Mouse (Mus musculus): ENCODE results near the gene Arhgap25.
"Not testable (repeated sequence)": the region's sequence is repeated elsewhere in the genome, so short reads cannot be mapped to it uniquely, and the experiment has no call there.

Arhgap25 gene

GRCm38 (mm10) chr6:87532953-87533710 is at the start of gene Arhgap25:
TSS of gene Arhgap25 (minus strand) at chr6:87533259.
- peak; percentile 13 to 30 for DNase-seq (ENCODE audit: inconsistent age in 2 of 2, low spot score in 1 of 2)

- peak; percentile 23 to 34 for DNase-seq (ENCODE audit: inconsistent age in 2 of 2, low spot score in 1 of 2)
Measured at GRCm38 (mm10) chr6:87582456-87582855, 49.4 kb upstream of the Arhgap25 start.

DNA sequence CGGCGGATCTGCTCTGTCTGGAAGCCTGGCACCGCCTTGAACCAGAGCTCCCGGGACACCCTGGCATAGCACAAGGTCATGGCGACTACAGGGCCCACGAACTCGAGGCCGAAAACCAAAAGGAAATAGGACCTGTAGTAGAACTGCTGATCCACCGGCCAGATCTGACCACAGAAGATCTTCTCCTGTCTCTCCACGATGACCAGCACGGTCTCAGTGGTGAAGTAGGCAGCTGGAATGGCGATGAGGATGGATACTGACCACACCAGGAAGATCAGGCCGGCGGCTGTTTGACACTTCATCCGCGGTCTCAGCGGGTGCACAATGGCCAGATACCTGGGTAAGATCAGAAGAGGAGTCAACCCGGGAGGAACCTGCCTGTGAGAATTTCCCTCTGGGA is 48.5 kb upstream of the Arhgap25 start:
- no peak for DNase-seq (ENCODE audit: inconsistent age in 2 of 2, low spot score in 1 of 2)

DNA sequence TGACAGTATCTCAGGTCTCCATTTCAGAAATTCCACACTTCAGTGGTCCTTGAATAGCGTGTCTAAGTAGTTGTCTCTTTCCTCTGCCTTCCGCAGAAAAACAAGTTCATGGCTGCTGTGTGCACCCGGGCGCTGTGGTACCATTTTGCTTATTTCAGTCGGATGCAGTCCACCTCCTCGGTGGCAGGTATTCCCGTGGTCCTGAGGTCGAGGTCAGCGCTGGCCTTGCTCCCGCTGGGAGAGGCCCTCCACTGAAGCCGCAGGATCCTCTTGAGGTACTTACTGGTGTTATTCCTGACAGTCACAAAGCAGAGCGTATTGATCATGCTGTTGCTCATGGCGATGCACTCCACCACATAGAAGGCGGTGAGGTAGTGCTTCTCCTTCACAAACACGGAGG is 48.0 kb upstream of the Arhgap25 start:
- no peak for DNase-seq (ENCODE audit: inconsistent age in 2 of 2, low spot score in 1 of 2)

- no peak for DNase-seq (ENCODE audit: inconsistent age in 2 of 2, low spot score in 1 of 2)
Measured at GRCm38 (mm10) chr6:87578247-87578646, 45.2 kb upstream of the Arhgap25 start.

- no peak for DNase-seq (ENCODE audit: inconsistent age in 2 of 2, low spot score in 1 of 2)
Measured at GRCm38 (mm10) chr6:87576648-87577330, 43.7 kb upstream of the Arhgap25 start.

- not testable (repeated sequence) for DNase-seq (ENCODE audit: inconsistent age in 2 of 2, low spot score in 1 of 2)
Measured at GRCm38 (mm10) chr6:87571863-87572262, 38.8 kb upstream of the Arhgap25 start.

DNA sequence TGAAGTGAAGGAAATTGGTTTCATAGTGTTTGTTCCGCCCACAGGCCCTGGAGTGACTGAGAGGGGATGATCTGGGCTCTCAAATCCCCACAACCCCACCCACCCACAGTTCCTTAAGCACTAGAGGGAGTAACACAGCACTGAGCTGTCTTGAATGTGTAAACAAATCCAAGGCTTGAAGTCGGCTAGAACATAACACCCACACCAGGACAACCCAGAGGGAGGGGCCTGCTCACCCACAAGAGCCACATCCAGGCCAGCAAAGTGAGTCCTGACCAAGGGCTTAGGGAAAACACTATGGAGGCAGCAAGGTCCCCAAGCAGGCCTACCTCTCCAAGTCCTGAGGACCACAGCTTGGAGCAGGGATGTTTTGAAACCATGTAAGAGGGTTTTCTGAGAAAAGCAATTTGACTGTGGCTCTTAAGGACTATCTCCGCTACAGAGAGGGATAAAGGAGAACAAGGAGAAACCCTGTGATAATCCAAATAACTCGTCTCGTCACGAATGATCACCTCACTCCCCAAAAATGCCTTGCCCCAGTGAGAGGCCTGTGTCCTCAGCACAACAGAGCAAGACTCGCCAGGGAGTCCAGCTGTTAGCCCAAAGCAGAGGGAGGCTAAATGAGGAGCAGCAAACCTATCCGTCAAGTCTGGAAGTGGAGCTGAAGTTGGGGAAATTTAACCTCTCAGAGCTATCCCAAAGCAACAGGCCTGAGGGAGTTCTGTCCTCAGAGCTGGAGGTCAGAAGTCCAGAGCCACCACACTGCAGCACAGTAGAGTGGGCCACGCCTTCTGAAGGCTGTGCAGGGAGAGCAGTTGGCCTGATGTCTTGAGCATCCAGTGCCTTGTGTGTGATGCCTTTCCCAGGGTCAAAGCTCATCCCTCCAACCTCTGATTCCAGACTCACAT is 34.9 kb upstream of the Arhgap25 start:
- DNase-seq (ENCODE audit: inconsistent age in 2 of 2, low spot score in 1 of 2) = peak in 1 of 2 experiments; percentile 13

GRCm38 (mm10) chr6:87565166-87565565 is 32.1 kb upstream of the Arhgap25 start:
- no peak for DNase-seq (ENCODE audit: inconsistent age in 2 of 2, low spot score in 1 of 2)

DNA sequence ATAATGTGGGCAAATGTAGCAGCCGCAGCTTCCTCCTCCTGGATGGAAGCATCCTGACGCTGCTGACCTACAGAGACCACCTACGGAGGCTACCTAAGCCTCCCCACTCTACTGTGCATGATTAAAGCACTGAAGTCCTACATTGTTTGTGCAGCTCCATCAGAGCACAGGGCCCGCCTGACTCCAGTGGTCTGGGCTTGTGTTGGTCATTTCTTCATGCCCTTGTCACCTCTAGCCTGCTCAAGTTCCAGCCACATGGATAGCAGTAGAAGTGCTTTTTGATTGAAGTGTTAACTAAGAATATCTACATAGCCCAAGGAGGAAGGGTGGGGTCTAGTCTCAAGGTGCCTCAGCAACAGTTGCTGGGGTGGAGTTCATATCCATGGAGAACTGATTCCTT is 31.3 kb upstream of the Arhgap25 start:
- no peak for DNase-seq (ENCODE audit: inconsistent age in 2 of 2, low spot score in 1 of 2)

DNA sequence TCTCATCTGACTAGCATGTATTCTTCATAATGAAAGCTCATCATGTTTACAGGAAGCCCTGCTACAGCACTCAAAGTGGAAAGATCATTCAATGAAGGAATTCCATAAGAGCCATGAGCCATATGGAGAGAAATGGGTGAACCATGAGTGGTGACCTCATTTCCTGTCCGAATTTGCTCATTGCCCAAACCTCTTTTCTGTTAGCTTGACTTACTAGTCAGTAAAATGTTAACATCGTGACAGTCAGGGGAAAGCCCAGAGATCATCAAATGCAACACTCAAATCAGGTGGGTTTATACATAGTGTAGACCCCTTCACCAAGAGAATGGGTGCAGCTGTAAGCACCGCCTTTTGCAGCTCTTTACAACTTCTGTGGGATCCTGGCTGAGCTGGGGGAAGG is 20.7 kb upstream of the Arhgap25 start:
- no peak for DNase-seq (ENCODE audit: inconsistent age in 2 of 2, low spot score in 1 of 2)

DNA sequence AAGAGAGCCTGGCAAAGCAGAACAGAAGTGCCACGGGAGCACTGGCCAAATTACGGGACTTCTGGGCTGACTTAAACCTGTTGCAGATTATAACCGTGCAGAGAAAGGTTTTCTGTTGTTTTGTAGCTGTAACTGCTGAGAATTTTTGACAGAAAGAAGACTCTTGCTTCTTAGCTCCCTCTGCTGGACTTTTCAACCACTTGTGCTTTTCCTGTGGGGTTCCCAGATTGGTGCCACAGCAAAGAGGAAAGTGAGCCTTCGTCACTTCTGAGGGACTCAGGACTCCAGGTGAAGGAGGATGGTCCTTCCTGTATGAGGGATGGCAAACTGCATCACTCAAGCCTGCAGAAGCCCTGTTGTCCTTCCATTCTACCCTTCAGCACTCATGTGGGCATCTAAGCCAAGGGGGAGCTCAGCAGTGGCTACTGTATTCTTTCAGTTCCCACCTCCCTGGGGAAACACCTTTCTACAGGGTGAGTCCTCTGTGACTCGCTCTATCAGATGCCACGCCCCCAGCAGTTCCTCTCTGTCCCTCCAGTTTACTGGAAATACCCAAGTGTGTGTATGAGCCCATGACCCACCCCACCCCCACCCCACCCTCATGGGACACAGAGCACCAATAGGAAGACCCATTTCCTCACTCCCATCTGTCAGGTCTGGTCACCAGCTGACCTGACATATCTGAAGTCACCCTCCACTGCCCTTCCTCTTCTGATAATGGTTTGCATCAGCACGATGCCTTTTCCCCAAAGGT is 19.2 kb upstream of the Arhgap25 start:
- DNase-seq (ENCODE audit: inconsistent age in 2 of 2, low spot score in 1 of 2) = peak in 1 of 2 experiments; percentile 54

GRCm38 (mm10) chr6:87547836-87548235 is 14.8 kb upstream of the Arhgap25 start:
- no peak for DNase-seq (ENCODE audit: inconsistent age in 2 of 2, low spot score in 1 of 2)

DNA sequence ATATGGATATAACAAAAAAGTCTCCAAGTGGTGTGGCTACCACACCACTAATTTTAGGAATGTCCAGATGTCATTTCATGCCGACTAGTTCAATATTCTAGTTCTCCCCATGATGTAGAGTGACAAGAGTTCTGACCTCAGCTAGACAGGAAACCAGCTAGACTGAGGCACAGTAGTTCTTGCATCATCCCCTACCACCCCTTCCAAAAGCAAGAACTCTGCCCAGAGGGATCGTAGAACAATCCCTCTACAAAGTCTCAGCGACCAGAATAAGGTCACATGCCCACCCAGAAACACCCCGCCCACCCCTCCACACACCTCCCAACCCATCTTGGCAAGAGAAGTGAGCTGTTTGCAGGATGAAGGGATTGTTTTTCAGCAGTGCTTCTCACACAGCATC is 14.4 kb upstream of the Arhgap25 start:
- DNase-seq (ENCODE audit: inconsistent age in 2 of 2, low spot score in 1 of 2) = no peak

GRCm38 (mm10) chr6:87545331-87546217 is 12.5 kb upstream of the Arhgap25 start:
- DNase-seq (ENCODE audit: inconsistent age in 2 of 2, low spot score in 1 of 2) = no peak

DNA sequence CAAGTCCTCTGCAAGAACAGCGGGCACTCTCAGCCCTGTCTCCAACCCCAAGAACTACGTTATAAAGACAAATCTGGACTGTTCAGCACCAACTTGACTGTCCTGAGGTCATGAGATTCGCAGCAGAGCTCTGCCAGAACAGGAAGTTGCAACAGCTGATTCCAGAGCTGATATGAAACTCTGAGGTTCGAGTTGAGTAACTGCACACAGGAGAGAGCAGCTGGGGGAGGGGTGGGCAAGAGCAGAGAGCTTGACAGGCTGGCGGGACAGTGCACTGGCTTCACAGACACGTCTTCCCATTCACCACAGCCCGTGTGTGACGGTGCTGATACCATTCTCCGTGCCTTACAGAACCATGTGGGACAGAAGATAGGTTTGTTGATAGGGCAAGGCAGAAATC is 9.0 kb upstream of the Arhgap25 start:
- peak; percentile 40 to 63 for DNase-seq (ENCODE audit: inconsistent age in 2 of 2, low spot score in 1 of 2)

DNA sequence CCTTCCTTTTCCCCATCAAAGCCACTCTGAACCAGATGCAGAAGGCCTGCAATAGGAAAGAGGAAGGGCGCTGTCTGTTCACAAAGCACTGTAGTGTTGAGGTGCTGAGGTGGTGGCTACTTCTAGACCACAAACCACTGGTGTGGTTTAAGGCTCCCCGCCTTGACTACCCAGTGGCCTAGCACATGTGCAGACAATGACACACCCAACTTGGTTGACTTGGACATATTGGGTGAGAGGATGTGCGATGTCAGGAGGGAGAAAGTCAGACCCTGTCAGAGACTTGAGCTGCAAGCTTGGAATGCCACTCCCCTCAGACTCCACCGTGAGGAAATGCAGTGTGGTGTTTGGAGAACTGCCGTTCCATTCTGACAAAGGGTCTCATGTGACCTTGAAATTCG is 8.1 kb upstream of the Arhgap25 start:
- peak in 1 of 2 experiments; percentile 38 for DNase-seq (ENCODE audit: inconsistent age in 2 of 2, low spot score in 1 of 2)

GRCm38 (mm10) chr6:87538376-87539270 is 5.6 kb upstream of the Arhgap25 start:
- no peak for DNase-seq (ENCODE audit: inconsistent age in 2 of 2, low spot score in 1 of 2)

DNA sequence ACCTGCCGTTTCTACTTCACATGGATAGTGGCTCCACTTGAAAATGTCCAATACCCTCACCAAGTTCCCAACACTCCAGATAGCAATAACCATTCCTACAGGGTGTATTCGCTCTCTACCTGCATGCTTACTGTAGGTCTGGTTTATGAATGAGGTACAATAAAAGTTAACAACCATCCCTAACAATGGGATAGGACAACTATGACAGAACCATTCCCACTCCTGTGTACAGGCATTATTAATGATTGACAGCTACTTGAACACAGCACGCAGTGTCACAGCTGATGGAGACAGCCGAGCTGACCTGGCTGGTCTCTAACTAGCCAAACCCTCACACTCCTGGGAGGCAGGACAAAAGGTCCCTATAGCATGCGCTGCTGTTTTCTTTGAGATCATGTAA is 4.6 kb upstream of the Arhgap25 start:
- DNase-seq (ENCODE audit: inconsistent age in 2 of 2, low spot score in 1 of 2) = no peak

Data from adrenal gland, adult (tissue).